Mouse (Mus musculus): ENCODE results near the gene Klk1.

DNA sequence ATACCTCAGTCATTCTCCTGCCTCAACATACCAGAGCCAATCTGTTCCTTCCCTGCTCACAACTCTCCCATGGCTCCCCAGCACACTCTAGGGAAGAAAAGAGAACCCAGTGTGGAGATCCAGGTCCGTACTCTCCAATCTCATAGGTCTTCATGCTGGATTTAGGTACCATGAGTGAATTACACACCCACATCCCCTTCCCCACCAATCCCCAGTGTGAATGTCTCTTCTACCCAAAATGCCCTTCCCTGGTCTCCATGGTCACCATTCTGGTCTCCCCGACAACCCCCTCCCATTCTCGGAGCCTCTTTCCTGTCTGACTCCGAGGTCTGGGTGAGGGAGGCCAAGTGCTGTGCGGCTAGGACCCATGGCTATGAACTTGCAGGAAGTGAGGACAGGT lies 36.0 kb downstream of the Klk1 start, which contains the start of gene Gm15517:
- no peak for TF ChIP-seq POLR2AphosphoS2 (IDR thresholded peaks at IDR 0.05; ENCODE audit: insufficient read length, low read depth)
- no peak for TF ChIP-seq TCF3 (IDR thresholded peaks at IDR 0.05; ENCODE audit: insufficient read length, low read depth)
- TF ChIP-seq POLR2A (IDR thresholded peaks at IDR 0.05; ENCODE audit: insufficient read length, low read depth), result no peak
- TF ChIP-seq USF1 (IDR thresholded peaks at IDR 0.05; ENCODE audit: low read depth), result no peak
- no peak for TF ChIP-seq TCF12 (IDR thresholded peaks at IDR 0.05; ENCODE audit: insufficient read depth, poor library complexity, severe bottlenecking)
- no peak for TF ChIP-seq SRF (IDR thresholded peaks at IDR 0.05; ENCODE audit: control insufficient read depth, insufficient read length, low read depth)
- TF ChIP-seq CEBPB (IDR thresholded peaks at IDR 0.05; ENCODE audit: insufficient read depth, poor library complexity, severe bottlenecking), result no peak
- TF ChIP-seq MYOD1 (IDR thresholded peaks at IDR 0.05; ENCODE audit: control insufficient read depth in 1 of 3, insufficient read length in 2 of 3, low read depth in 2 of 3), result no peak

All from myocyte (in vitro differentiated cells).